Mouse (Mus musculus): ENCODE measurements at regions not wholly inside any gene's neighbourhood (a gene's known extent, or its start where the extent isn't known, plus 50 kb on each side); places are given as distances from the start of the nearest gene placed in this dataset.

DNA sequence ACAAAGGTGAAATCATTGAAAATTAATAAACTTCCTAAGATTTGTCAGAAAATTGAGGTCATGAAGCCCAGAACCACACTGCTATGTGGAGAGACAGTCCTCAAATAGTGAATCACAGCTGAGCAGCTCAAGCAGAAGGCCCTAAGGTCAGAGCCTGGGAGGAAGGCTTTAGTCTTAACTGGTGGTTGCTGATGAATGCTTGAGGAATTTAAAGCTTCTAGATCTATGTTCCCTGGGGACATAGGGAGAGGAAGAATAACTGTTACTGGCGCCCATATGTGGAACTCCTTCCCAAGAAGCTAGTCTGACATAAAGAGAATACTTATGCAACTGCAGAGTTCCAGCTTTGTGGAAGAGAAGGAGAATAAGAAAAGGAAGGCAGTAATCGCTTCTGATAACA lies 919.5 kb downstream of the D3Ertd751e start:
- no peak for DNase-seq

DNA sequence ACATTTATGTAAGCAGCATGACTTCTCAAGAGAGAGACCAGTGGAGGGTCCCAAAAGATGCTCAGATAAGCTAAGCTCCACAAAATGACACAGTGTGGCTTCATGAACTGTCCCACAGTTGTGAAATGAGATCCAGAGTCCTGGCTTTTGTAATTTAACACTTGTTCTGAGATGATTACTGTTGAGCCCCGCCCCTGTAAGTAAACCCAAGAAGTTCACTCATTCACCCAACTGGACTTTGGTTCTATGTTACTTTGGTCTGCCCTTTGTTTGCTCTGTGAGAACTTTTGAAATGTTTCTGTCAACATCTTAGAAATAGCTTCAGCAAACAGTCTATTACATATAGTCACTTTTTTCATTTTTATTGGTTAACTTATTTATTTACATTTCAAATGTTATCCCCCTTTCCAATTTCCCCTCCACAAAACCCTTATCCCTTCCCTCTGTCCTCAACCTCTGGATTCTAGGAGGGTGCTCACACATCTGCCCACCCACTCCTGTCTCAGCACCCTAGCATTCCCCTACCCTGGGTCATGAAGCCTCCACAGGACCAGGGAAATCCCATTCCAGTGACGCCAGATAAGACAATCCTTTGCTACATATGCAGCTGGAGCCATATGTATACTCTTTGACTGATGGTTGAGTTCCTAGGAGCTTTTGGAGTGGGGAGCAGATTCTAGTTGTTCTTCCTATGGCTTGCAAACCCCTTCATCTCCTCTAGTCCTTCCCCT lies 934.4 kb downstream of the D3Ertd751e start:
- DNase-seq, result peak in 1 of 2 experiments; percentile 23

DNA sequence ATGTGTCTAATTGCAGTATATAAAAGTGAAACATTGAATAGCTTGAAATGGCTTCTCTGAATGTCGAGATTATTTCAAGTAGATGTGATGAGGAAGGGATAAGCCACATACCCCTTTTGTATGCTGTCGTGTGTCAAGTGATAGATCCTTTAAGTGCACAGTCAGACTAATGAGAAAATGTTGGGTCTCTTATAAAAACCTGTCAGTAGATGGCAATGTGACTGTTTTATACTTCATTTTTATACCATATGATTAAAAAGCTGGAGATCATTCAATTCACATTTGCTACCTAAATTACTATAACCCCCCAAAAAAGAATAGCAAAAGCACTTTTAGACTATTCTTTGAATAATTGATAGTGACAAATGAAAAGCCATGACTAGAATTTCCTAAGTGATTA lies 952.3 kb downstream of the D3Ertd751e start:
- DNase-seq, result no peak

DNA sequence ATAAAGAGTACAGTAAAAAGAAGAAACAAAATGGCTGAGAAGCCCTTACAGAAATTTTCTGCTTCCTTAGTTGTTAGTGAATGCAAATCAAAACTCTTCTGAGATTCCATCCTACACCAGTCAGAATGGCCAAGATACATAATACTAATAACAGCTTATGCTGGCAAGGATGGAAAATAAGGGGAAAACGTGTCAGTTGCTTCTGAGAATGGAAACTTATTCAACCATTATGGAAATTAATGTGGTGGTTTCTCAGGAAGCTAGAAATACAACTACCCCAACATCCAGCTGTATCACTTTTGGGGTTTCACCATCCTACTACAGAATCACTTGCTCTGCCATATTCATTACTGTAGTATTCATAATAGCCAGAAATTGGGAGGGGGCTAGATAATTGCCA lies 996.5 kb downstream of the D3Ertd751e start:
- DNase-seq, result no peak

DNA sequence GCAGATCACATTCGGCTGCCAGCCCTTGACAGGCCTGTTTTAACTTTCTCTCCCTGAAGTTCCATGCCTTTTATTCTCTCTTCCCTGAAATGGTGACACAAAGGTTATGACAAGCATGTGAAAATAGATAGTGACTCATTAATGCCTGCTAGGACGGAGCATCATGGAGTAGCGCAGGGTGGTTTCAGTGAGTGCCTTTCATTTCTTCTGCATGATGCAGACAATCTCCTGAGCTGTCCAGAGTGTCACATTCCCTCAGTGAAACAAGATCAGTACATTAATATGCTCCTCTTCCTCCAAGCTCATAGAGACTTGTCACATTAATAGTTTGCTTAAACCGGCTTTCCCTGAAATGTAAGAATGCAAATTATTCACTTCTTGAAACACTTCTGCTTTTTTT lies 1010.7 kb downstream of the D3Ertd751e start:
- no peak for DNase-seq

DNA sequence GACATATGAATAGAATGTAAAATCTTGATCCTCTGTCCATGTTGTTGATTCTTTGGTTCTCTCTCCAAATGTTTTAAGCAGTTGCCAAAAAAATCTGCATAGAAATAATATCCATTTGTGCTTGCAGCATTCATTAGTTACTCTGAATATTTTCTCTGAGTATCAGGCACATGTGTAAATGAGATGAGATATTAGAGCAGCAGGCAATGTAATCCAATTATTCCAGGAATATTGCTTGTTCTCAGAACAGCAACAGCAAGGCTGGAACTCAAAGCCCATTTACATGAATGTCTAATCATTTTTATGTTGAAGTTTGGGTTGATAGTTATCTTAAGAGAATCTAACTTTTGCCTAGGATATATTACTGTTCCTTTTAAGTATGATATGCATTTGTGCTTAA lies 1014.9 kb downstream of the D3Ertd751e start:
- no peak for DNase-seq

DNA sequence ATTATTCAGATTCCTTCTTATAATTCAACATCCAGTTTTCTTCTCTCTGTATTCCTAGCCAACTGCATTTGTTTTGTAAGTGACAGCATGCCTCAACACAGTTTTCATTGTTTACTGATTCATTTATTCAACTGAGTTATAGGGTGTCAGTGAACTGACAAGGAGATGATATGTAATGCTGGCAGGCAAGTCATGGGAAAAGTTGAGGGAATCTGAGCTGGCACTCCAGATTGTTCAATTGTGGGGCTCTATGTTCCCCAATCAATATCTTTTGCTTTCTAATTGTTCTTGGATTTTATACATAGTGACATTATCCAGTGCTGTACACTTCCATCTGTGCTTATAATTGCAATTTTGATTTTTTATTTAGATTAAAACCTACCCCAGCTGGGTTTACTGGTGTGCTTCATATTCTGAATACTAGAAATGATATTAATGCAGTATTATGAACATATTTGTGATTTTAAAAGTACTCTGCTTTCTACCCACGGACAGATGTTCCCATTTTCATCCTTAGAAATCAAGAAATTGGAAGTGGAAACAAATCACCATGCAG lies 1015.5 kb downstream of the D3Ertd751e start:
- no peak for DNase-seq

DNA sequence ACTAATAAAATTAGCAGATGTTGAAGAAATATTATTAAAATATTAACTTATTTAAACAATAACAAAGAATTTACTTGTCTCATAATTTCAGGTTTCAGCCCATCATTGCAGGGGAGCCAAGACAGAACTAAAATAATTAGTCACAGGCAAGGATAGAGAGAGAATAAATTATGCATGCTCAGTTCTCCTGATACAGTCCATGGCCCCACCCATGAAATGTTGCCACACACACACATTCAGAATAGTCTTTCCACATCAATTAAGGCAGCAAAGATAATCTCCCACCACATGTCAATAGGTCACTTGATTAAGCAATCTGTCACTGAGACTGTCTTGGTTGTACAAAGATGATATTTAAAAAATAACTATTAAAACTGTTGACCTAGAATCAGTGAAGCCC lies 1019.8 kb downstream of the D3Ertd751e start:
- DNase-seq, result no peak

DNA sequence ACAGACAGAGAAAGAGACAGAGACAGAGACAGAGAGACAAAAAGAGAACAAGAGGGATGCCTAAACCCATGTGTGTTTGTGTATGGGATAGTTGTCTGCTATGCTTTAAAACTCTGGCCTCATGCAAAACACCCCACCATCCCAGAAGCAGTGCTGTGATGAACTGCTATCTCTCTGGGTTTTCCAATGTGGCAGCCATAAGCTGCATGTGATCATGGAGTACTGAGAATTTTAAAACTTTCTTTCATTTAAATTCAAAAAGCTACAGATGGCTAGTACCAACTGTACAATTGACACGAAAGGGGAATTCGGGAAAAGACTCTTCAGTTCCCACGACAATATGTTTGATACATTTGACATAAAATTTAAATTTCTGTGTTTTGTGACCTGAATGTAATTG lies 1041.1 kb downstream of the D3Ertd751e start:
- DNase-seq, result no peak

DNA sequence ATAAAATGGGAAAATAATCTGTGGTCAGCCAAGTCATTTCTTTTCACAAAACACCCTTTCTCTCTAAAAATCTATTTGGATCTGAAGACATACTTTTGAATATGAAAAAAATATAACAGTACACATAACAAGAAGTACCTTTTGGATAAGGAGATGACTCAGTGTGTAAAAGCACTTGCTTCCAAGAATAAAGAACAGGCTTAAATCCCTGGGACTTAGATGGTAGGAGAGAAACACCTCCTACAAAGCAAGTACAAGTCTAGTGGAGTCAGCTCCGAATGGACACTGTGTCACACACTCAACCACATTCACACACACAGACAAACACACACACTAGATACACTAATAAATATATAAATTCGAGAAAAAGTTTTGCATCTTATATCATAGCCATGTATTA lies 1041.8 kb downstream of the D3Ertd751e start:
- no peak for DNase-seq

DNA sequence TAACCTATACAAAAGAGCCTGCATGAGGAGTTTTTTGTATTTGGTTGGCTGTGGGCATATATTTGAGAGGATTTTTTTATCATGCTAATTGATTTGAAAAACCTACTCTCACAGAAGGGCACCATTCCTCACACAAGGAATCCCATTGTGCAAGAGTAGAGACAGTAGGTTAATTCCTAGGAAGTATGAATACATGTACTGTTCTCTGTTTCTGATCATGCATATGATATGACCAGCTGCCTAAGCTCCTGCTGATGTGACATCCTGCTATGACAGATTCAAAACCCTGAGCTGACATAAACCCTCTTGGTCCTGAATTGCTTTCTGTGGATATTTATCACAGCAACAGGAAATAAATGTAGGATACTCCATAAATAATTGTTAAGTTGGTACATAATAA lies 1048.0 kb downstream of the D3Ertd751e start:
- no peak for DNase-seq

DNA sequence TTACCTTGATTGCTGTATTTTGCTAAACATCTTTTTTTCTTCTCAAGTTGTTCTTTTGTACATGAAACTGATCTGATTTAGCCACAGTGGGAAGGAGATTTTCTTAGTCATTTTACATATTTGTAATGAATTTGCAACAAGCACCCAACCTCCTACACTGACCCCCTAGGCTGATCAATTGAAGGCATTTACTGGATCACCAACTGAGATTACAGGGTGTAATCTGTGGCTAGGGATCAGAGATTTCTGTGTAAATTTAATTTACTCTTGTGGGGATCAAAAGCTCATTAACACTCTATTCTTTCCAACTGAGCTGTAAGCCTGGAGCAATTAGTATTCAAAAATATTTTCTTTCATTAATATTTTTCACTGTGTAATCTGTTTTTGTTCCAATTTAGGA lies 1049.5 kb downstream of the D3Ertd751e start:
- no peak for DNase-seq

DNA sequence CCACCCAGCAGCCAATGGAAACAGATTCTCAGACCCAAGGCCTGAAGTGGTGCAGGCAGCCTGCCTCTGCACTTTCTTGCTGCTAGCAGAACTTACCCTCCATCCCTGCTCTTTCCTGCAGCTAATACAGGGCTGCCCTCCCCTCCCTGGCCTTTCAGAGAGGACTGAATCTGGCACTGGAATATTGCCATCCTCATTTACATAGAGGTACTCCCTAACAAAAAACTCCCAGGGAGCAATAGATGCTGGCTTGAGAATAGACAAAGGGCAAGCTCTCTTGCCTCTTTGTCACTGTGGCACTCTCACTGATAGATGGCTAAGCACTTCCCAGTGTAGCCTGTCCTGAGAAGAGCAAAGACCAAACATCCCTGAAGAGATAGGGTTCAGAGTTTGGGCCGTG lies 1088.0 kb downstream of the D3Ertd751e start:
- DNase-seq, result no peak

DNA sequence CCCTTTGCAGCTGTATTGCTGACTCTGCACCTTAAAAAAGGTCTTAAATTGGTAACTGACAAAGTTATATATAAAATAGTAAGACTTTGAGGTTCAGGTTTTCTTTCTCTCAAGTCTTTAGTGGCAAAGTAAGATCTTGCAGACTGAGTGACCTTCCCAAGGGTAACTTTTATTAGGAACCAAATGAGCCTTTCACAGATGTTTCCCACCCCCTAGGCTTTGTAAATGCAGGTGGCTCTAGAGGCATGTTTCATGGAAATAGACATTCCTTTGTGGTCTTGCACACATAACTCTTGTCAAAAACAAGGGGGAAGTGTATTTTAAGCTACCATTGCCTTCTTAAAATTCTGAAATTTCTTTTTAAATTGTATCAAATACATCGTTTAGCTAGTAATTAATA lies 1125.0 kb downstream of the D3Ertd751e start:
- no peak for DNase-seq

DNA sequence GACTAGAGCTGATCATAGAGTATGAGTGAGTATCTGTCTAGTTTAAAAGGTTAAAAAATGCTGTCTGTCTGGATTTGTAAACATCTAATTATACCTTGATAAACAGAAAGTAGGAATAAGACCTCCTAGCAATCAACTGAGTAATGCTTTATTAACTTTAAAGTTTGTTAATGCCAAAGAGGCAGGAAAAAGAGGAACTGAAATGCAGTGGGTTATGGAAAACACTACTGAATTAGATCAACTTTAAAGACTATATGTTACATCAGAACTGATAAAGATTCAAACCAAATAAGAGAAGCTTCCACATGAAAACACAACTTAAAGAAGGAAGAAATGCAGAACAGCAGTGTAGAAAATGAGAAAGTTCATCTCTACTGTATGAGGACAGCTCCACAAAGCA lies 1136.6 kb downstream of the D3Ertd751e start:
- no peak for DNase-seq

DNA sequence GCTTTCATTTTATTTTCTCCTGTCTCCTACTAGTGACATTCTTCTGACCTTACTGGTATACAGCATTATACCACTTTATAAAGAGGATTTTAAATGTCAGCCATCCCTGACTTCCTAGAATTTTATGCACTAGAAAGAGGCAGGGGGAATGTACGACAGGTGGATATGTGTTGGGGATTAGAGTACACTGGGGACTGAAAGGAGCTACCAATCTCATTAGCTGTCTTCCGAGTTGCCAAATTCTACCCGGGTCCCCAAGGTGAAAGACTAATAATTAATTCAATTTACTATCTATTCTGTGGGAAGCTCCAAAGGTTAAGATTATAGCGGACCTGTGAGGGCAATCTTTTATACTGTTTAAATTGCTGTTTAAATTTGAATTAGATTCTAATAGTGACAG lies 1142.1 kb downstream of the D3Ertd751e start:
- no peak for DNase-seq

DNA sequence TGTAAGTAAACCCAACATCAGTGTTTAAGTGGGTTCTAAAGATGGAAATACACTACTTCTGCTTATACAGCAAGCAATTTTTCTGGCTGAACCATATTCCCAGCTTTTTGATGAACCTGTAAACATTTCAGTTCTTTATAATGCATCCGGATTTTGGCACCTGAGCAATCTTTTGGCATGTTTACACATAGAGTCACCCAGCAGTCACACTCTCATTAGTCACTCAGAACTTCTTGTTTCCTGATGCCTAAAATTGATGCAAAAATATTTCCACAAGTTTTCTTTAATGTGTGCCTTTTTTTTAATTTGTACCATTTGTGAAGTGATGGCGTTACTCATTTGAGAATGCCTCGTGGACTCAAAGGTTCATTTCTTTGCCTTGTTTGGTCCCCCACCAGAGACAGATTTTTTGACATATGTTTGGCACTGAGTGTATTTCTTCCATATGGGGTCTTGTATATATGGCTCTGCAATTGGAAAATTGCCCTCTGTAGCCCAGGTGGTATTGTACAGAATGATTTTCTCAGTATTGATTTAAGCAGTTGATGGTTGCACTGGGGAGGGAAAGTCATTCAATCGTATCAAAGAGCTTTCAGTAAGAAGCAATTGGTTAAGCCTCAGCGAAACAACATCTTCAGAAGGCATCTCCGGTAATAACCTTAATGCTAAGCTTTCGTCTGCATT lies 1149.7 kb downstream of the D3Ertd751e start:
- no peak for DNase-seq

DNA sequence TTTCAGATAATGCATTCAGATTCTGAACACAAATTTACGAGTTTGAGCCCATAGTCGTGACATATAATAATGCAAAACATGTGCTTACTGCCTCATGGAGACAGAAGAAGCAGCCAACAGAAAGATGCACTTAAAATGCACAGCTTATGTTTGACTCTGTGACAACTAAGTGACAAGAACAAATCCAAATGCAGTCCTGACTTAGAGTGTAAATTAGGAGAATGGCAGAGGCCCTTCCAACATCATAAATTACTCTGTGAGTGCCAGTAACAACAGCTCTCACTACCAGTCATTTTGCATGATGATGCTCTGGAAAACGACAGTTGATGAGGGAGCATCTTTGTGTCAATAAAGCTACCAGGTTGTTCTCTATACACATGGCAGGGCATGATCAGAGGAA lies 1153.4 kb downstream of the D3Ertd751e start:
- DNase-seq, result no peak

DNA sequence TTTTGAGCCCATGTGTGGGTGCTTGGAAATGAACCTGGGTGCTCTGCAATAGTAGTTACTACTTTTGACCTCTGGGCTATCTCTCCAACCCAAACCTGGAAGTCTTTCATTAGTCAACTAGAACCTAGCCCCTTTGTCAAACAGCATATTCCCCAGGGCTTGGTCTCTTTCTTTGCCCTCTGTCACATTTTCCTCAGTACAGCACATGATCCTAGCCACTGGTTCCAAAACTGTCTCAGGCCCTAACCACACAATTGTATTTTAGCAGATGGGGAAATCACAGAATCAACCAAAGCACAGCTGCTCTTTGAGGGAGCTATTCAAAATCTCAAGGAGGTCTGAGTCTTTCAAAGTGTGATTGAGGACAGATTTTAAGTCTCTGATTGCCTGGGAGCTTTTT lies 1155.5 kb downstream of the D3Ertd751e start:
- no peak for DNase-seq

DNA sequence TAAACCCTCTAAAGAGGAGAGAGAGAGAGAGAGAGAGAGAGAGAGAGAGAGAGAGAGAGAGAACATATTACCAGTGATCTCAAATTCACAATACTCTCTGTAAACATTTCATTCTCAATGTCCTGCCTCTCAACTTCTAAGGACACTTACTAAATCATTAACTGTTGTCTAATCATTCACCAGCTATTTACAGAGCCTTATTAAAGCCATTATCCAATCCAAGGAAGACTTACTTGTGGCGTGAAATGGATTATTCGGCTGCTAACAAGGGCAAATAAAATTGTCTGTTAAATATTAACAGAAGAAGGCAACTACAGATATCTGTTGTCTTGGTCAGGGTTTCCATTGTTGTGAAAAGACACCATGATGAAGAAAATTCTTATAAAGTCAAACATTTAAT lies 1156.5 kb downstream of the D3Ertd751e start:
- peak in 1 of 2 experiments; percentile 2 for DNase-seq

DNA sequence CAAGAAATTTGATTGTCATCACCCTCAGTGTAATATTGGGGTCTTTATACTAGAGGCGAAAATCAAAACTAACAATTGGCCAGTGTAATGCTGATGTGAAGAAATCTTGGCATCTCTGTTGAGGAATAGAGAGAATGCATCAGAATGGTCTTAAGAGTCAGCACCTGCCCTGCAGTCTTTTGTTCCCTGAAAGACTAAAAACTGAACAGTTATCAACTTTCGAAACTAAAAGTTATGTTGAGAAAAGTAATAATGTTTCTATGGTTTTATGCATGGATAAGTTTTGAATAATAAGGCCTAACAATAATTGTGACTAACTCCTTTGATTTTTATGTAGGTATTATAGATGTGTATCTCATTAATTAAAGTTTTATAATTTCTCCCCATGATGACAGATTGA lies 1158.6 kb downstream of the D3Ertd751e start:
- no peak for DNase-seq

DNA sequence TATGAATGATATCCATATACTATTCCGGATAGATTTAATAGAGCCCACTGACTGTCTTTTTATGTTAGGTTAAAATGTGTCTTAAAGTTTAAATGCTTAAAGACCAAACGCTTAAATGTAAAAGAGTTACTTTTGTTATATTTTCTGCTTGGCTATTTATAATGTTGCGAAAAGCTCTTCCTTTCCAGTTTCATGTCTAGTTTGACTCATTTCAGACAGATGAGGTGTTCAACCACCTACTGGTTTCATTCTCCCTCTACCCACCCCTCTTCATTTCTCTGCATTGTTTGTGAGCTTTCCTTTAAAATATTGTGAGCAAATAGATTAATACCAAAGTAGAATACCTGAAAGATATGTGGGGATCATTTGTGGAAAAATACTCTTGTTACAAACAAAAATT lies 1163.8 kb downstream of the D3Ertd751e start:
- DNase-seq, result no peak

DNA sequence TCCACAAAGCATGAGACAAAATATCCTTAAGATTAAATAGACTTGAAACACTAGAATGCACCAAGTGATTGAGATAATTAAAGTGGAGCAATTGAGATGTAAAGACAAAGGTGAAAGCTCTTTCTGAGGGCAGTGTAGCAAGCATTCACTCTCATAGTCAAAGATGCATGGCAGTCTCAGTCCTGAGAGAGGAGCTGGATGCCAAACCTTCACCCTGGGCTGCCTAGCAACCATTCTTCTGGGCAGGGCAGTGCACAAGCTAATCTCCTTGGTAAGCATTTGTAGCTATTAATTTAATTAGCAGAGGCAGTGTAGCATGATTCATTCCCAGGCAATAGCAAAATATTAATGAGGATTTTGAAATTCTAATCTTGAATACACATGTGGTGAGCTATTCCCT lies 1166.0 kb downstream of the D3Ertd751e start:
- DNase-seq, result no peak

DNA sequence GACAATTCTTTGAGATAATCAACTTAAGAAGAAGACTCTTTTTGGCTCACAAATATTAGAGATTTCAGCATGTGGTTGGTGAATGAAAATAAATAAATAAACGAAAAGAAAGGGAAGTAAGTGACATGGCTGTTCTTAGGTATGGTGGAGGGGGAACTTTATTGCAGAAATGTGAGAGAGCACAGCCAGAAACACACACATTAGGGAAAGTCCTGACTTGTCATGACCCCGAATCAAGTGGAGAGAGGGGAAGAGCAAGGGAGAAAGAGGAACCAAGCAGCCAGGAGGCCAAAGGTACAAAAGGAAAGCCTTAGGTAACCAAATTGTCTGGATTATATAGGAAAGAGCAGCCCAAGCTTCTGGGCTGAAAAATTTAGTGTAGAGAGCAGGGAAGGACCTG lies 1172.7 kb downstream of the D3Ertd751e start:
- DNase-seq, result no peak

DNA sequence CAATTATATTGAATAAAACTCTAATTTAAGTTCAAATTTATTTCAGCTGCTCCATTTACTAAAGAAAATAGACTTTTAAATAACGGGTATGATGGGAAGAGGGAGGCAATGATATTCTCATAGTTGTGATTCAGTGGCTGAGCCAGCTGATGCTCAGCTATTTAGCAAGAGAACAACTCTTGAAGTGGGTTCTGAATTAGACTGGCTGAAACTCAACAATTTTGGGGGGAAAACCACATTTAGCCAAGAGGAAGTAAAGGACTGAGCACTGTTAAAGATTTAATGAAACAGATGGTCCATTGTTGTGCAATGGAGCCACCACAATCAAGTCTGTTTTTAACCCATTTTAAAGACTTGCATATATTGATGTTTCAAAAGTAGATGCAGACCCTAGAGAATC lies 1193.0 kb downstream of the D3Ertd751e start:
- DNase-seq, result no peak

Data from kidney, postnatal 36 days (tissue).